Mouse (Mus musculus) bone marrow macrophage, adult 2 months (primary cell): Measurements from ENCODE around the gene Ssh2.

Experiments
- CTCF ChIP-seq: IDR thresholded peaks from 2 replicates; pipeline ENCODE4 v1.5.1; 2012; ENCODE audit warnings: low read depth, mild to moderate bottlenecking, low read length, moderate library complexity
- POLR2A ChIP-seq: IDR thresholded peaks from 2 replicates; pipeline ENCODE4 v1.6.1; 2012; ENCODE audit warnings: mild to moderate bottlenecking, low read depth, low read length, borderline replicate concordance

DNA sequence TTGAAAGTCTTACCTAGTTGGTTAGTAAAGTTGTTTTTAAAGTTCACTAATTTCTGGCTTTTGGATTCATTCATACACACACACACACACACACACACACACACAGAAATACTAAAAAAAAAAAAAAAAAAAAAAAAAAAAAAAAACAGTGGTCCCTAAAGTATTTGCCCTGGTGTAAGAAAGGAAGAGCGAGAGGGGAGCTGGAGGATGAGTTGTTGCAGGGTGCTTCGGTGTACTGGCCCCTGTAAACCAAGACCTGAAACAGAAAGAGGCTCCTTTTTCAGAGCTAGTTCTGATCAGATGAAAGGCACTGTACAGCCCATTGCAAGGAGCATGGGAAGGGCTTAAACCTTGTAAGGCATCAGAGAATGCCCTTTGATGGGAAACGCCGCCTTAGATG lies 131.2 kb downstream of the Ssh2 start:
- no peak for TF ChIP-seq CTCF
- TF ChIP-seq POLR2A, result no peak
